Mouse (Mus musculus): ENCODE results near the gene Fam49a. TPM values are rescaled to one million over a fixed set of nuclear protein-coding genes. Genes with fewer than 3 reads are reported as not detected.

Gene Fam49a
- total and polyA plus RNA-seq, 2 experiments from 2014 or later: 55.5 to 67.1 TPM

GRCm38 (mm10) chr12:12364201-12364600 lies 102.3 kb downstream of the Fam49a start:
- H3K27me3 ChIP-seq (ENCODE audit: insufficient read depth, low read length): no peaks in the 10 kb centered on the region
- DNase-seq (ENCODE audit: low spot score) (peak; percentile 5), ATAC-seq (no peak)
- WGBS: 66% methylated on average over 8 of the region's 8 CpGs
- H3K9me3 ChIP-seq (ENCODE audit: low read length): no peaks in the 10 kb centered on the region
- H3K27ac ChIP-seq: no peak overlapping the region
- H3K4me1 ChIP-seq (ENCODE audit: insufficient read depth, low read length): no peaks in the 10 kb centered on the region
- H3K4me3 ChIP-seq (ENCODE audit: low read length): no peak overlapping the region
- H3K4me2 ChIP-seq (ENCODE audit: low read depth, low read length): no peak overlapping the region
- no peak overlapping the region for H3K9ac ChIP-seq (replicated peaks; ENCODE audit: low read length)
- TF ChIP-seq CTCF (IDR thresholded peaks at IDR 0.05; ENCODE audit: low read depth): no peak
- H3K36me3 ChIP-seq (ENCODE audit: insufficient read depth, low read length): peaks cover 22% of the 10 kb centered on the region

- DNase-seq (ENCODE audit: low spot score) (no peak), ATAC-seq (no peak)
- H3K4me2 ChIP-seq (ENCODE audit: low read depth, low read length): no peak overlapping the region
- no peak overlapping the region for H3K27ac ChIP-seq
- H3K27me3 ChIP-seq (ENCODE audit: insufficient read depth, low read length): no peaks in the 10 kb centered on the region
- TF ChIP-seq CTCF (IDR thresholded peaks at IDR 0.05; ENCODE audit: low read depth): no peak
- no peak overlapping the region for H3K4me3 ChIP-seq (ENCODE audit: low read length)
- WGBS: 77% methylated on average over 5 of the region's 5 CpGs
- H3K9ac ChIP-seq (replicated peaks; ENCODE audit: low read length): no peak overlapping the region
- H3K36me3 ChIP-seq (ENCODE audit: insufficient read depth, low read length): peaks cover 15% of the 10 kb centered on the region
- no peaks in the 10 kb centered on the region for H3K4me1 ChIP-seq (ENCODE audit: insufficient read depth, low read length)
- H3K9me3 ChIP-seq (ENCODE audit: low read length): no peaks in the 10 kb centered on the region
These were observed 105.5 kb downstream of the Fam49a start for GRCm38 (mm10) chr12:12367423-12367822.

- Histone ChIP-seq H3K9ac (replicated peaks; ENCODE audit: low read length) (no peak overlapping the region), H3K9me3 (ENCODE audit: low read length) (no peaks in the 10 kb centered on the region), H3K4me3 (ENCODE audit: low read length) (no peak overlapping the region), H3K4me2 (ENCODE audit: low read depth, low read length) (no peak overlapping the region), H3K4me1 (ENCODE audit: insufficient read depth, low read length) (no peaks in the 10 kb centered on the region), H3K27ac (no peak overlapping the region), H3K27me3 (ENCODE audit: insufficient read depth, low read length) (no peaks in the 10 kb centered on the region), H3K36me3 (ENCODE audit: insufficient read depth, low read length) (peaks cover 8% of the 10 kb centered on the region; the same call in 1 of the 2 replicates)
- no peak for TF ChIP-seq CTCF (IDR thresholded peaks at IDR 0.05; ENCODE audit: low read depth)
- WGBS: 90% methylated on average over 11 of the region's 11 CpGs
- ATAC-seq (no peak), DNase-seq (ENCODE audit: low spot score) (no peak)
These were observed 111.3 kb downstream of the Fam49a start for GRCm38 (mm10) chr12:12373111-12373862.

GRCm38 (mm10) chr12:12379056-12379455 lies 117.1 kb downstream of the Fam49a start:
- H3K27ac ChIP-seq: no peak overlapping the region
- WGBS: 70% methylated on average over 2 of the region's 2 CpGs
- H3K4me1 ChIP-seq (ENCODE audit: insufficient read depth, low read length): no peaks in the 10 kb centered on the region
- no peak for ATAC-seq
- no peaks in the 10 kb centered on the region; the same call in 1 of the 2 replicates for H3K36me3 ChIP-seq (ENCODE audit: insufficient read depth, low read length)
- no peak overlapping the region for H3K4me2 ChIP-seq (ENCODE audit: low read depth, low read length)
- H3K9ac ChIP-seq (replicated peaks; ENCODE audit: low read length): no peak overlapping the region
- no peaks in the 10 kb centered on the region for H3K9me3 ChIP-seq (ENCODE audit: low read length)
- no peaks in the 10 kb centered on the region for H3K27me3 ChIP-seq (ENCODE audit: insufficient read depth, low read length)
- TF ChIP-seq CTCF (IDR thresholded peaks at IDR 0.05; ENCODE audit: low read depth): no peak
- H3K4me3 ChIP-seq (ENCODE audit: low read length): no peak overlapping the region
- no peak for DNase-seq (ENCODE audit: low spot score)

- Histone ChIP-seq H3K9ac (replicated peaks; ENCODE audit: low read length) (no peak overlapping the region), H3K9me3 (ENCODE audit: low read length) (no peaks in the 10 kb centered on the region), H3K36me3 (ENCODE audit: insufficient read depth, low read length) (no peaks in the 10 kb centered on the region), H3K27me3 (ENCODE audit: insufficient read depth, low read length) (no peaks in the 10 kb centered on the region), H3K4me1 (ENCODE audit: insufficient read depth, low read length) (no peaks in the 10 kb centered on the region), H3K27ac (no peak overlapping the region), H3K4me2 (ENCODE audit: low read depth, low read length) (no peak overlapping the region), H3K4me3 (ENCODE audit: low read length) (no peak overlapping the region)
- no peak for TF ChIP-seq CTCF (IDR thresholded peaks at IDR 0.05; ENCODE audit: low read depth)
- DNase-seq (ENCODE audit: low spot score) (no peak), ATAC-seq (no peak)
- WGBS: 59% methylated on average over 1 of the region's 1 CpGs
These were observed 127.3 kb downstream of the Fam49a start for GRCm38 (mm10) chr12:12389271-12389670.

GRCm38 (mm10) chr12:12396224-12396623 lies 134.3 kb downstream of the Fam49a start:
- Histone ChIP-seq H3K4me2 (ENCODE audit: low read depth, low read length) (no peak overlapping the region), H3K27ac (no peak overlapping the region), H3K9ac (replicated peaks; ENCODE audit: low read length) (no peak overlapping the region), H3K4me1 (ENCODE audit: insufficient read depth, low read length) (no peaks in the 10 kb centered on the region), H3K36me3 (ENCODE audit: insufficient read depth, low read length) (no peaks in the 10 kb centered on the region), H3K9me3 (ENCODE audit: low read length) (no peaks in the 10 kb centered on the region), H3K4me3 (ENCODE audit: low read length) (no peak overlapping the region), H3K27me3 (ENCODE audit: insufficient read depth, low read length) (no peaks in the 10 kb centered on the region)
- WGBS: 32% methylated on average over 6 of the region's 6 CpGs
- peak; percentile 72 for TF ChIP-seq CTCF (IDR thresholded peaks at IDR 0.05; ENCODE audit: low read depth)
- DNase-seq (ENCODE audit: low spot score) (peak; percentile 48), ATAC-seq (no peak)

- H3K9me3 ChIP-seq (ENCODE audit: low read length): no peaks in the 10 kb centered on the region
- H3K36me3 ChIP-seq (ENCODE audit: insufficient read depth, low read length): no peaks in the 10 kb centered on the region
- 49% methylated on average over 9 of the region's 9 CpGs for WGBS
- no peaks in the 10 kb centered on the region for H3K4me1 ChIP-seq (ENCODE audit: insufficient read depth, low read length)
- H3K27me3 ChIP-seq (ENCODE audit: insufficient read depth, low read length): no peaks in the 10 kb centered on the region
- peak overlapping the region; percentile 43 for H3K4me2 ChIP-seq (ENCODE audit: low read depth, low read length)
- DNase-seq (ENCODE audit: low spot score) (peak; percentile 63), ATAC-seq (peak; percentile 80; the same call in 1 of the 2 replicates)
- H3K9ac ChIP-seq (replicated peaks; ENCODE audit: low read length): no peak overlapping the region
- no peak overlapping the region for H3K27ac ChIP-seq
- TF ChIP-seq CTCF (IDR thresholded peaks at IDR 0.05; ENCODE audit: low read depth): peak; percentile 74
- H3K4me3 ChIP-seq (ENCODE audit: low read length): 0 out of 2 replicates have a peak overlapping the region, but pooled peaks have one; percentile 13
These were observed 139.1 kb downstream of the Fam49a start for GRCm38 (mm10) chr12:12401051-12401465.
